Mouse (Mus musculus): ENCODE measurements around the gene Rbm44.

GRCm38 (mm10) chr1:91174796-91175195, 29.9 kb downstream of the Rbm44 start:
- no peak for TF ChIP-seq GATA1 (IDR thresholded peaks at IDR 0.05; ENCODE audit: borderline replicate concordance, low read length)
- no peak for TF ChIP-seq FLI1 (IDR thresholded peaks at IDR 0.05; ENCODE audit: low read length)

Data from megakaryocyte, embryonic 14.5 days (primary cell).